Mouse (Mus musculus): ENCODE measurements around the gene Tbk1. TPM values are rescaled to one million over a fixed set of nuclear protein-coding genes. Genes with fewer than 3 reads are reported as not detected.

Tbk1 gene
- polyA plus RNA-seq, 1 experiment, result 102 TPM

DNA sequence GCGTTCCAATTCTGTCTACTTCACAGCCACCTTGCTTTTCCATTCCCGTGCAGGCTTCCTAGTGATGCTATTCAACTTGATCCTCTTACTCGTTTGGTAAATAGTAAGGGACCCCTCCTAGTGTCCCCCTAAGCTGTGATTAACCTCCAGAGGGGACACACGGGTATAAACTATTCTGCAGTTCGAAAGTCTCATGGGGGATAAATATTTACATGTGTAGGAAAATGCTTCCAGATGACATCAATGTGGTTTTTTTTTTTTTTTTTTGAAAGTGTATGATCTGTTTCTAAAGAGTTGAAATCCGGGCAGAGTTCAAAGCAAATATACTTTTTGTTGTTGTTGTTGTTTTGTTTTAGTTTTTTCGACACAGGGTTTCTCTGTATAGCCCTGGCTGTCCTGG lies 80.7 kb downstream of the Tbk1 start:
- TF ChIP-seq POLR2A (IDR thresholded peaks at IDR 0.05; ENCODE audit: borderline replicate concordance, low read depth, low read length) (no peak), CTCF (IDR thresholded peaks at IDR 0.05; ENCODE audit: low read depth, low read length) (no peak)
- Histone ChIP-seq H3K4me1 (ENCODE audit: control insufficient read depth, insufficient read depth, low read length) (peaks cover 21% of the 10 kb centered on the region), H3K4me3 (ENCODE audit: insufficient read depth, low read length) (no peak overlapping the region), H3K27ac (ENCODE audit: insufficient read depth, low read depth, low read length) (no peak overlapping the region)

DNA sequence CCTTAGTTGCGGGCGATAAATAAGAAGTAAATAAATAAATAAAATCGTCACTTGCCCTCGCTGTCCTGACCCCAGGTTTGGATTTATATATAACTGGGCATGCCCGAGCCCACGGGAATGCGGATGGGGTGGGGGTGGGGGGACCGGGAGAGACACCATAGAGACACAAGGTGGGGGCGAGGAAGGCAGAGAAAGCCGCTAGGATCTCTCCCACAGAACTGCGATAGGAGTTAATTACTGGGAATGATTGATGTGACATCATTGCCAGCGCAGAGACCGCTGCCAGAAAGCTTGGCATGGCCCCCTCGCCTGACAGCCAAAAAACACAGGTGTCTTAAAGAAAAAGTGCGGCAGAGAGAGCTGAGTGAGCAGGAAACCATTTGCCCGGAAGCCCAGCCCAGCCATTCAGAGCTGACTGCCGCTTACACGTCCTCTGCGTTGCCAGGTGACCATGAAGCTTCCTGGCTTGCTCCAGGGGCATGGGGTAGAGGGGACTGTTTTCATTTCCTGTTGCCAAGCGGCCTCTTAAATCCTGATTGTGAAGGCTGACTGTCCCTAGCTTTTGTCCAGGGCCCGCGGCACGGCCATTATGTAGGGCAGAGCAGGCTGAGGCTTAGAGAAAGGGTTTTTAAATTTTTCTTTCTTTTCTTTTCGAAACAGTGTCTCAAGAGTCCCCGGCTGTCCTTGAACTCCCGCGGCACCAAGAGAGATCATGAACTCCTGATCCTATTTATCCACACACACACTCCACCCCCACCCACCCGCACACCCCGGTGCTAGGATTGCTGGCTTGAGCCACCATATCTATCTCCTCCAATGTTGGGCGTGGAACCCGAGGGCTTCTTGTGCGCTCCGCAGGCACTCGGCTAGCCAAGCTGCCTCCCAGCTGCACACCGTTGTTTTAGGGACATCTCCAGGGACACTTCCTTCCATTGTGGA lies 81.3 kb downstream of the Tbk1 start:
- Histone ChIP-seq H3K4me1 (ENCODE audit: control insufficient read depth, insufficient read depth, low read length) (peaks cover 28% of the 10 kb centered on the region), H3K27ac (ENCODE audit: insufficient read depth, low read depth, low read length) (no peak overlapping the region), H3K4me3 (ENCODE audit: insufficient read depth, low read length) (no peak overlapping the region)
- TF ChIP-seq POLR2A (IDR thresholded peaks at IDR 0.05; ENCODE audit: borderline replicate concordance, low read depth, low read length), result no peak
- TF ChIP-seq CTCF (IDR thresholded peaks at IDR 0.05; ENCODE audit: low read depth, low read length), result no peak

DNA sequence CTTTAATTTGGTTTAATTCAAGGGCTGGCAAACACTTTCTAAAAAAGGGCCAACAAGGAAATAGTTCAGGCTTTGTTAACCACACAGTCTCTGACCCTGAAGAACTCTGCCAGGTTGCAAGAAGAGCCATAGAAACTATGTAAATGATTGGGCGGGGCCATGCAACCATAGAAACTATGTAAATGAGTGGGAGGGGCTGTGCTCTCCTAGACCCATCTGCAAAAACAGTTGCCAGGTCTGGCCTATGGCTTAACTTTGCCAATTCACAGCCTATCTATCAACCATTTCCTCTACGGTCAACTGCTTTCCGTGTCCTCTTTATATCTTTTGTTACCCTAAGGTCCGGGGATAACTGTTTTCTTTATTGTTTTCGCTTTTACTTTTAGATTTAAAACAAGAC lies 85.4 kb downstream of the Tbk1 start:
- H3K4me1 ChIP-seq (ENCODE audit: control insufficient read depth, insufficient read depth, low read length), result peaks cover 44% of the 10 kb centered on the region
- H3K4me3 ChIP-seq (ENCODE audit: insufficient read depth, low read length), result no peak overlapping the region
- no peak for TF ChIP-seq CTCF (IDR thresholded peaks at IDR 0.05; ENCODE audit: low read depth, low read length)
- TF ChIP-seq POLR2A (IDR thresholded peaks at IDR 0.05; ENCODE audit: borderline replicate concordance, low read depth, low read length), result no peak
- H3K27ac ChIP-seq (ENCODE audit: insufficient read depth, low read depth, low read length), result no peak overlapping the region

DNA sequence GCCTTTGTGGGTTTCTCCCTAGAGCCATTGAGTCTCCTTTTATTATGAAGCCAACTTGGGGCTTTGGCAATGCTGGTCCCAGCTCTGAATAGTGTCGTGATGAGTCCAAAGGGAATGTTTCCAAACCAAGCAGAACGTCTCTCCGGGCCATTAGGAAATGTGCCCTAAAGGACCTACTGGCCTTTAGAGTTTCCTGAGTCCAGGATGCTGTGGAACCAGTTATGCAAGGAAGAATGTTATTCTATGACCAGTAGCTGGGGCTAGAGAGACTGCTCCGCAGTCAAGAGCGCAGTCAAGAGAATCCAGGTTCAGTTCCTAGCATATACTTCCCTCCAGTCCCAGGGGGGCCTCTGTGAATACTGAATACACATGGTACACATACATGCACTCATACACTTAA lies 86.6 kb downstream of the Tbk1 start:
- TF ChIP-seq POLR2A (IDR thresholded peaks at IDR 0.05; ENCODE audit: borderline replicate concordance, low read depth, low read length), result no peak
- Histone ChIP-seq H3K4me3 (ENCODE audit: insufficient read depth, low read length) (no peak overlapping the region), H3K27ac (ENCODE audit: insufficient read depth, low read depth, low read length) (no peak overlapping the region), H3K4me1 (ENCODE audit: control insufficient read depth, insufficient read depth, low read length) (peaks cover 49% of the 10 kb centered on the region)

DNA sequence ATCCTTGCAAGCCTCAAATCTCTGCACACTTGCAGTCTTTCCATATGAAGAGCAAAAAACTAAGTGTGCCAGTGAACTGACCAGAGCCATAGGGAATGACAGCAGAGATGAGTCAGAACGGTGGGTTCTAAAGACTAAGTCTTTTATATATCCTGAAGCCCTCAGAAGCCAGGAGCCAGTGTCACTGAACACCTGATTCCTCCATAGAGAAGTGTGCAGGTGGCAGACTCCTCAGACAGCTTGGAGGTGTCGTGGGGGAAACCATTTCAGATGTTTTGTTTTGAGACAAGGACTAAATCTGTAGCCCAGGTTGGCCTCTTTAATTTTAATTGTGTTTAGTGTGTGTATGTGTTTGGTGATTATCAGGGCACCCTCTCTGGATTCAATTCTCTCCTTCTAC lies 87.5 kb downstream of the Tbk1 start:
- TF ChIP-seq POLR2A (IDR thresholded peaks at IDR 0.05; ENCODE audit: borderline replicate concordance, low read depth, low read length) (no peak), CTCF (IDR thresholded peaks at IDR 0.05; ENCODE audit: low read depth, low read length) (no peak)
- Histone ChIP-seq H3K27ac (ENCODE audit: insufficient read depth, low read depth, low read length) (peak overlapping the region; percentile 76), H3K4me1 (ENCODE audit: control insufficient read depth, insufficient read depth, low read length) (peaks cover 58% of the 10 kb centered on the region), H3K4me3 (ENCODE audit: insufficient read depth, low read length) (no peak overlapping the region)

DNA sequence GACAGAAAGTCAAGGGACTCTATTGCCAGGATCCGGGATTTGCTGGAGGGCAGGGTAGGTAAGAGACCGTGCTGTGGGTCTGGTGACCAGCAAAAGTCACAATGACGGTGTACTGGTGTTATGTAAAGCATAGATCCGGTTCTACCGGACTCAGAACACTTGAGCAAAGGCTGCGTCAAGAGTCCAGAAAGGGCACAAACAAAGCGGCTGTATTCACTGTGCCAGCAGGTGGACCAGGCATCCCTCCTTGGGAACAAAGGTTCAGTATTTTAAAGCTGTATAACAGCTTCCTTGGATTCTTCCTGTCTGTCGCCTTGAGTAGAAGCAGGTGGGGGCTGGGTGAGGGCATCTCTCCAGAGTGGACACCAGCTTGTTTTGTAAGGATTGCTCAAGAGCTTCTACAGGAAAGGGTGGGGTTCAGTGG lies 88.1 kb downstream of the Tbk1 start:
- Histone ChIP-seq H3K4me3 (ENCODE audit: insufficient read depth, low read length) (peak overlapping the region; percentile 29), H3K27ac (ENCODE audit: insufficient read depth, low read depth, low read length) (peak overlapping the region; percentile 96), H3K4me1 (ENCODE audit: control insufficient read depth, insufficient read depth, low read length) (peaks cover 64% of the 10 kb centered on the region)
- TF ChIP-seq POLR2A (IDR thresholded peaks at IDR 0.05; ENCODE audit: borderline replicate concordance, low read depth, low read length), result no peak
- no peak for TF ChIP-seq CTCF (IDR thresholded peaks at IDR 0.05; ENCODE audit: low read depth, low read length)

DNA sequence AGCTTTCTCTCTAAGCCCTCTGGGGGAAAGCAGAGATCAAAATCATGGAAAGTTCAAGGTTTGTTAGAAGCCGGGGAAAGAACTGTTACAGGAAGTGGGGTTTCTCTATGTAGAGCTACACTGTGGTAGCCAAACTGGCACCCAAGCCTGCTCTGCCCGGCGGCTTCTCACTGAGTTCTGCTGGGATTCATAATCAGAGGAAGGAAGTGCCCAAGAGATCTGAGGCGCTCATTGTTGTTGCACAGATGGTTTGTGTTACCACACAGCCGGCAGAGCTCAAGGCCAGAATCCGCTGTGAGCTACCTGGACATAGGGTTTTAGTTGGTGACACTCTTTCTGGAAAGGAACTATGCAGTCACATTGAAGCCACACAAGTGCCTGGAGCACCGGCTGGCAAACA lies 88.6 kb downstream of the Tbk1 start:
- TF ChIP-seq POLR2A (IDR thresholded peaks at IDR 0.05; ENCODE audit: borderline replicate concordance, low read depth, low read length), result 0 out of 2 replicates have a peak, but pooled peaks have one; percentile 55
- TF ChIP-seq CTCF (IDR thresholded peaks at IDR 0.05; ENCODE audit: low read depth, low read length), result no peak
- Histone ChIP-seq H3K4me3 (ENCODE audit: insufficient read depth, low read length) (peak overlapping the region; percentile 29), H3K4me1 (ENCODE audit: control insufficient read depth, insufficient read depth, low read length) (peaks cover 67% of the 10 kb centered on the region), H3K27ac (ENCODE audit: insufficient read depth, low read depth, low read length) (peak overlapping the region; percentile 96)

DNA sequence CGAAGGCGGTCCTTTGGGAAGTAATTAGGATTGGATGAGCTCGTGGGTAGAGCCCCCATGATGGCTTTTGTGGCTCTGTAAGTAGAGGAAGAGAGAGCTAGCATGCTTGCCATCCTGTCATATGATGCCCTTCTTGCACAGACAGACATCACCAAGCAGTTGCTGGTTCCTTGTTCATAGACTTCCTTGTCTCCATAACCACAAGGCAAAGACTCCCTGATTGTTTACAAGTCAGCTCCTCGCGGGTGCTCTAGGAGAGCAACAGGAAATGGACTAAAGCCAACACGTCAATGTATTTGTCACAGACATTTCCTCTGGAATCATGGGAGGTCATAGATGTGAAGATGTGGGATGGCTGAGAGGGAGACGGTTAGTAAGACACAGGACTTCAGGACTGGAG lies 90.0 kb downstream of the Tbk1 start:
- peak overlapping the region; percentile 96 for H3K27ac ChIP-seq (ENCODE audit: insufficient read depth, low read depth, low read length)
- TF ChIP-seq CTCF (IDR thresholded peaks at IDR 0.05; ENCODE audit: low read depth, low read length) (no peak), POLR2A (IDR thresholded peaks at IDR 0.05; ENCODE audit: borderline replicate concordance, low read depth, low read length) (no peak)
- H3K4me1 ChIP-seq (ENCODE audit: control insufficient read depth, insufficient read depth, low read length), result peaks cover 67% of the 10 kb centered on the region
- no peak overlapping the region for H3K4me3 ChIP-seq (ENCODE audit: insufficient read depth, low read length)

Other genes with a start within 250 kb of the Tbk1 start
- 1.2 and 1.3 TPM in 2 replicates for gene Tbc1d30, start 235.5 kb downstream of the Tbk1 start, polyA plus RNA-seq (2012; ENCODE audit: insufficient read depth, insufficient read length, missing spikeins)
- 302 and 313 TPM in 2 replicates for gene Gns, start 221.7 kb downstream of the Tbk1 start, polyA plus RNA-seq (2012; ENCODE audit: insufficient read depth, insufficient read length, missing spikeins)
- gene Rassf3, start 110.4 kb downstream of the Tbk1 start, polyA plus RNA-seq (2012; ENCODE audit: insufficient read depth, insufficient read length, missing spikeins), result 59.8 and 65.1 TPM in 2 replicates
- 54.0 and 62.2 TPM in 2 replicates for gene Xpot, start 39.5 kb upstream of the Tbk1 start, polyA plus RNA-seq (2012; ENCODE audit: insufficient read depth, insufficient read length, missing spikeins)
- gene D930020B18Rik, start 54.8 kb upstream of the Tbk1 start, polyA plus RNA-seq (2012; ENCODE audit: insufficient read depth, insufficient read length, missing spikeins), result not detected in 2 replicates
- 4.8 and 7.5 TPM in 2 replicates for gene BC048403, start 153.2 kb upstream of the Tbk1 start, polyA plus RNA-seq (2012; ENCODE audit: insufficient read depth, insufficient read length, missing spikeins)

All from bone marrow macrophage, adult 2 months (primary cell).